Mouse (Mus musculus) thymus, adult 2 months (tissue): ENCODE data around the gene Dpp6.

Experiments used
- CTCF ChIP-seq: fragments of 200-500 bp; IDR thresholded peaks from 2 replicates; pipeline ENCODE4 v1.5.1; 2012; ENCODE audit warnings: mild to moderate bottlenecking, control low read depth, low read length, moderate library complexity, borderline replicate concordance; ENCODE audit not compliant: control insufficient read depth, poor library complexity, insufficient read depth; ENCODE audit errors: extremely low read depth
- POLR2A ChIP-seq: fragments of 200-500 bp; IDR thresholded peaks from 2 replicates; pipeline ENCODE4 v1.6.1; 2012; ENCODE audit warnings: mild to moderate bottlenecking, low read length, control low read depth, moderate library complexity; ENCODE audit not compliant: control insufficient read depth, poor library complexity, insufficient read depth; ENCODE audit errors: extremely low read depth

- TF ChIP-seq CTCF (no peak), POLR2A (no peak)
These were observed 448.3 kb downstream of the Dpp6 start for GRCm38 (mm10) chr5:27265281-27265680.
